Mouse (Mus musculus): ENCODE measurements around the gene Ints3. TPM values are rescaled to one million over a fixed set of nuclear protein-coding genes. Genes with fewer than 3 reads are reported as not detected.

Ints3 gene
- polyA plus RNA-seq, 1 experiment from 2014 or later = 10.0 TPM

- Histone ChIP-seq H3K4me1 (replicated peaks) (peaks cover 6% of the 10 kb centered on the region; the same call in 1 of the 2 replicates), H3K27ac (no peak overlapping the region), H3K27me3 (no peaks in the 10 kb centered on the region), H3K4me2 (no peak overlapping the region), H3K9me3 (replicated peaks) (no peaks in the 10 kb centered on the region), H3K9ac (no peak overlapping the region), H3K36me3 (peaks cover 95% of the 10 kb centered on the region), H3K4me3 (replicated peaks) (no peak overlapping the region)
- ATAC-seq (ENCODE audit: low read depth) = peak; percentile 60
- DNase-seq = peak; percentile 55
- 45% methylated on average over 5 of the region's 5 CpGs for WGBS (ENCODE audit: insufficient replicate concordance)
These were observed 21.0 kb downstream of the Ints3 start for GRCm38 (mm10) chr3:90412312-90413010.

- DNase-seq = no peak
- Histone ChIP-seq H3K36me3 (peaks cover 96% of the 10 kb centered on the region), H3K27me3 (no peaks in the 10 kb centered on the region), H3K4me3 (replicated peaks) (no peak overlapping the region), H3K4me2 (no peak overlapping the region), H3K9me3 (replicated peaks) (no peaks in the 10 kb centered on the region), H3K4me1 (replicated peaks) (peaks cover 6% of the 10 kb centered on the region; the same call in 1 of the 2 replicates), H3K27ac (no peak overlapping the region), H3K9ac (no peak overlapping the region)
- WGBS (ENCODE audit: insufficient replicate concordance) = 53% methylated on average over 3 of the region's 3 CpGs
- no peak for ATAC-seq (ENCODE audit: low read depth)
These were observed 24.7 kb downstream of the Ints3 start for GRCm38 (mm10) chr3:90408721-90409120.

- Histone ChIP-seq H3K4me1 (replicated peaks) (no peaks in the 10 kb centered on the region), H3K36me3 (peaks cover 98% of the 10 kb centered on the region)
- 92% methylated on average over 5 of the region's 5 CpGs for WGBS (ENCODE audit: insufficient replicate concordance)
These were observed 27.0 kb downstream of the Ints3 start for GRCm38 (mm10) chr3:90406414-90406813.

GRCm38 (mm10) chr3:90404609-90405008 lies 28.8 kb downstream of the Ints3 start:
- Histone ChIP-seq H3K4me1 (replicated peaks) (no peaks in the 10 kb centered on the region), H3K9ac (no peak overlapping the region), H3K27ac (no peak overlapping the region), H3K4me2 (no peak overlapping the region), H3K27me3 (no peaks in the 10 kb centered on the region), H3K4me3 (replicated peaks) (no peak overlapping the region), H3K9me3 (replicated peaks) (no peaks in the 10 kb centered on the region), H3K36me3 (peaks cover 99% of the 10 kb centered on the region)
- no peak for ATAC-seq (ENCODE audit: low read depth)
- DNase-seq = no peak
- WGBS (ENCODE audit: insufficient replicate concordance) = 79% methylated on average over 4 of the region's 4 CpGs

More at GRCm38 (mm10) chr3:90406414-90406813, 27.0 kb downstream of the Ints3 start:
- Histone ChIP-seq H3K4me2 (no peak overlapping the region), H3K27me3 (no peaks in the 10 kb centered on the region), H3K9ac (no peak overlapping the region), H3K4me3 (replicated peaks) (no peak overlapping the region), H3K27ac (no peak overlapping the region), H3K9me3 (replicated peaks) (no peaks in the 10 kb centered on the region)
- ATAC-seq (ENCODE audit: low read depth) (no peak), DNase-seq (no peak)

- H3K27ac ChIP-seq = no peak overlapping the region
- DNase-seq = no peak
- no peaks in the 10 kb centered on the region for H3K9me3 ChIP-seq (replicated peaks)
- H3K36me3 ChIP-seq = peaks cover 99% of the 10 kb centered on the region
- 64% methylated on average over 3 of the region's 3 CpGs for WGBS (ENCODE audit: insufficient replicate concordance)
- no peaks in the 10 kb centered on the region for H3K4me1 ChIP-seq (replicated peaks)
- H3K4me3 ChIP-seq (replicated peaks) = no peak overlapping the region
- no peak overlapping the region for H3K4me2 ChIP-seq
- no peak overlapping the region for H3K9ac ChIP-seq
- no peaks in the 10 kb centered on the region for H3K27me3 ChIP-seq
- no peak for ATAC-seq (ENCODE audit: low read depth)
These were observed 29.3 kb downstream of the Ints3 start for GRCm38 (mm10) chr3:90404121-90404520.

- Histone ChIP-seq H3K9ac (no peak overlapping the region), H3K4me3 (replicated peaks) (no peak overlapping the region), H3K27ac (no peak overlapping the region), H3K27me3 (no peaks in the 10 kb centered on the region), H3K4me2 (no peak overlapping the region), H3K4me1 (replicated peaks) (no peaks in the 10 kb centered on the region; the same call in 1 of the 2 replicates), H3K36me3 (peaks cover 94% of the 10 kb centered on the region), H3K9me3 (replicated peaks) (no peaks in the 10 kb centered on the region)
- WGBS (ENCODE audit: insufficient replicate concordance) = 74% methylated on average over 4 of the region's 4 CpGs
- no peak for DNase-seq
- ATAC-seq (ENCODE audit: low read depth) = no peak
These were observed 32.4 kb downstream of the Ints3 start for GRCm38 (mm10) chr3:90400993-90401392.

GRCm38 (mm10) chr3:90395629-90396028 lies 37.8 kb downstream of the Ints3 start:
- Histone ChIP-seq H3K4me2 (no peak overlapping the region), H3K36me3 (peaks cover 91% of the 10 kb centered on the region), H3K27ac (no peak overlapping the region), H3K4me3 (replicated peaks) (no peak overlapping the region), H3K4me1 (replicated peaks) (no peaks in the 10 kb centered on the region; the same call in 1 of the 2 replicates), H3K9me3 (replicated peaks) (no peaks in the 10 kb centered on the region), H3K27me3 (peaks cover 8% of the 10 kb centered on the region), H3K9ac (no peak overlapping the region)
- DNase-seq = no peak
- 76% methylated on average over 3 of the region's 3 CpGs for WGBS (ENCODE audit: insufficient replicate concordance)
- ATAC-seq (ENCODE audit: low read depth) = no peak

- H3K9ac ChIP-seq = no peak overlapping the region
These were observed 40.8 kb downstream of the Ints3 start for GRCm38 (mm10) chr3:90392661-90393060.

GRCm38 (mm10) chr3:90391941-90392340 lies 41.5 kb downstream of the Ints3 start:
- WGBS (ENCODE audit: insufficient replicate concordance) = 84% methylated on average over 8 of the region's 8 CpGs
- Histone ChIP-seq H3K4me2 (no peak overlapping the region), H3K36me3 (peaks cover 60% of the 10 kb centered on the region), H3K27me3 (peaks cover 42% of the 10 kb centered on the region), H3K4me3 (replicated peaks) (no peak overlapping the region), H3K9me3 (replicated peaks) (no peaks in the 10 kb centered on the region), H3K9ac (no peak overlapping the region), H3K4me1 (replicated peaks) (peaks cover 18% of the 10 kb centered on the region), H3K27ac (no peak overlapping the region)
- ATAC-seq (ENCODE audit: low read depth) (no peak), DNase-seq (no peak)

More at GRCm38 (mm10) chr3:90392661-90393060, 40.8 kb downstream of the Ints3 start:
- H3K4me2 ChIP-seq = no peak overlapping the region
- peaks cover 38% of the 10 kb centered on the region for H3K27me3 ChIP-seq
- H3K4me3 ChIP-seq (replicated peaks) = no peak overlapping the region
- WGBS (ENCODE audit: insufficient replicate concordance) = 80% methylated on average over 3 of the region's 3 CpGs
- DNase-seq (no peak), ATAC-seq (ENCODE audit: low read depth) (no peak)
- H3K36me3 ChIP-seq = peaks cover 67% of the 10 kb centered on the region
- H3K27ac ChIP-seq = no peak overlapping the region
- H3K9me3 ChIP-seq (replicated peaks) = no peaks in the 10 kb centered on the region
- peaks cover 18% of the 10 kb centered on the region for H3K4me1 ChIP-seq (replicated peaks)

- H3K27ac ChIP-seq = no peak overlapping the region
- peaks cover 42% of the 10 kb centered on the region for H3K27me3 ChIP-seq
- H3K9ac ChIP-seq = no peak overlapping the region
- H3K4me1 ChIP-seq (replicated peaks) = peaks cover 18% of the 10 kb centered on the region
- H3K4me3 ChIP-seq (replicated peaks) = no peak overlapping the region
- ATAC-seq (ENCODE audit: low read depth) = no peak
- WGBS (ENCODE audit: insufficient replicate concordance) = 57% methylated on average over 4 of the region's 4 CpGs
- H3K36me3 ChIP-seq = peaks cover 50% of the 10 kb centered on the region
- H3K9me3 ChIP-seq (replicated peaks) = no peaks in the 10 kb centered on the region
- H3K4me2 ChIP-seq = no peak overlapping the region
- DNase-seq = no peak
These were observed 42.4 kb downstream of the Ints3 start for GRCm38 (mm10) chr3:90391004-90391403.

GRCm38 (mm10) chr3:90389511-90390490 lies 43.6 kb downstream of the Ints3 start, which contains the start of gene Slc27a3:
Slc27a3 (minus strand) TSS chr3:90389938.
- Histone ChIP-seq H3K4me1 (replicated peaks) (peaks cover 21% of the 10 kb centered on the region), H3K27ac (no peak within 1 kb of the TSS), H3K27me3 (peaks cover 42% of the 10 kb centered on the region), H3K4me2 (peak within 1 kb of the TSS; percentile 73), H3K9ac (peak within 1 kb of the TSS; percentile 40), H3K36me3 (peaks cover 39% of the 10 kb centered on the region), H3K9me3 (replicated peaks) (no peaks in the 10 kb centered on the region), H3K4me3 (replicated peaks) (peak within 1 kb of the TSS; percentile 54)
- WGBS (ENCODE audit: insufficient replicate concordance) = 5% methylated on average over 55 of the region's 55 CpGs
- DNase-seq = no peak
- ATAC-seq (ENCODE audit: low read depth) = peak; percentile 40

Measured in liver, embryonic 13.5 days (tissue).